Mouse (Mus musculus) megakaryocyte, embryonic 14.5 days (primary cell): ENCODE results near the gene Cnpy1.

Experiments used
- FLI1 ChIP-seq: IDR thresholded peaks from 2 replicates; pipeline ENCODE4 v1.6.1; 2012; ENCODE audit warnings: low read length, inconsistent platforms, mixed read lengths
- GATA1 ChIP-seq: IDR thresholded peaks from 3 replicates; pipeline ENCODE4 v1.6.1; 2012; ENCODE audit warnings: mixed read lengths, low read length, inconsistent platforms, borderline replicate concordance

- TF ChIP-seq GATA1 (no peak), FLI1 (no peak)
Measured at GRCm38 (mm10) chr5:28219596-28219995, 26.0 kb downstream of the Cnpy1 start.
